Mouse (Mus musculus) macrophage (primary cell): ENCODE measurements around the gene Ankrd13b. TPM values are rescaled to one million over a fixed set of nuclear protein-coding genes. Genes with fewer than 3 reads are reported as not detected.
A peak's percentile ranks its signal among the peaks of the same experiment; 100 is the strongest.

Experiments used
- H3K27ac ChIP-seq: fragments of 350-480 bp; formaldehyde crosslinking; 2 replicates; pipeline ENCODE4 v1.9.0; 2021
- H3K36me3 ChIP-seq: fragments of 350-480 bp; formaldehyde crosslinking; 2 replicates; pipeline ENCODE4 v1.9.0; 2021; ENCODE audit errors: inconsistent target
- H3K4me3 ChIP-seq: fragments of 350-480 bp; formaldehyde crosslinking; 2 replicates; pipeline ENCODE4 v1.9.0; 2021; ENCODE audit errors: inconsistent target
- H3K79me2 ChIP-seq: fragments of 350-480 bp; formaldehyde crosslinking; 2 replicates; pipeline ENCODE4 v1.9.0; 2021; ENCODE audit errors: inconsistent target
- WGBS: methylation state at CpG from one replicate; pipeline ENCODE4 v1.1.7; 2026; ENCODE audit warnings: inconsistent platforms; ENCODE audit not compliant: missing documents; 5-methylcytosine and 5-hydroxymethylcytosine counted together
- polyA plus RNA-seq: library from polyadenylated mRNA; stranded (reverse); fragments of 250-400 nt; gene quantifications from 3 replicates; pipeline ENCODE4 v1.2.4, GENCODE M21; 2018; ENCODE audit warnings: inconsistent platforms

Gene Ankrd13b
- polyA plus RNA-seq, 1 experiment from 2014 or later = 3.3 TPM

- H3K27ac ChIP-seq = no peak overlapping the region
- no peak overlapping the region for H3K4me3 ChIP-seq
- 4% methylated on average over 25 of the region's 25 CpGs for WGBS
- no peaks in the 10 kb centered on the region for H3K79me2 ChIP-seq
- no peaks in the 10 kb centered on the region for H3K36me3 ChIP-seq
These were observed 22.3 kb downstream of the Ankrd13b start for GRCm38 (mm10) chr11:77467157-77467556.

- Histone ChIP-seq H3K36me3 (no peaks in the 10 kb centered on the region), H3K27ac (no peak overlapping the region), H3K4me3 (no peak overlapping the region), H3K79me2 (no peaks in the 10 kb centered on the region)
- WGBS = 65% methylated on average over 9 of the region's 9 CpGs
These were observed 22.9 kb downstream of the Ankrd13b start for GRCm38 (mm10) chr11:77466544-77466943.

DNA sequence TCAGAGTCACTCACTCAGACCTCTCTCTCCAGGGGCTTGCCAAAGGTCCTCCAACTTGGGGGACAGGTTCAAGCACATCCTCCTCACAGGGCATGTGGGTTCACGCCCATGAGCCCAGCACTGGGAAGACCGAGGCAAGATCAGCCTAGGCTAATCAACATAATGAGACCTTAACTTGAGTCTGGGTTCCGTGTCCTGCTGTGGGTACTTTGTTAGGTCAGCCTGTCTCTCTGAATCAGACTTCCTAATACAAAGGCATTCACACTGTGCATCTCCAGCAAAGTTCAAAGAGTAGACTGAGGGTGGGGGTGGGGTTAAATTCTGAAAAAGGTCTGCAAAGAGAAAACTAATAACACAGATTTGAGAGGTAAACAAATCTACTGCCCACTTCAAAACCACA lies 24.4 kb downstream of the Ankrd13b start:
- H3K79me2 ChIP-seq = no peaks in the 10 kb centered on the region
- 93% methylated on average over 3 of the region's 3 CpGs for WGBS
- H3K36me3 ChIP-seq = no peaks in the 10 kb centered on the region
- H3K27ac ChIP-seq = no peak overlapping the region
- H3K4me3 ChIP-seq = no peak overlapping the region

- no peak overlapping the region for H3K27ac ChIP-seq
- H3K4me3 ChIP-seq = no peak overlapping the region
- WGBS = 95% methylated on average over 4 of the region's 4 CpGs
- H3K36me3 ChIP-seq = no peaks in the 10 kb centered on the region
- H3K79me2 ChIP-seq = no peaks in the 10 kb centered on the region
These were observed 24.8 kb downstream of the Ankrd13b start for GRCm38 (mm10) chr11:77464684-77465083.

GRCm38 (mm10) chr11:77463786-77464185 lies 25.7 kb downstream of the Ankrd13b start:
- Histone ChIP-seq H3K27ac (no peak overlapping the region), H3K4me3 (no peak overlapping the region), H3K79me2 (no peaks in the 10 kb centered on the region), H3K36me3 (no peaks in the 10 kb centered on the region)
- WGBS = 90% methylated on average over 10 of the region's 10 CpGs

DNA sequence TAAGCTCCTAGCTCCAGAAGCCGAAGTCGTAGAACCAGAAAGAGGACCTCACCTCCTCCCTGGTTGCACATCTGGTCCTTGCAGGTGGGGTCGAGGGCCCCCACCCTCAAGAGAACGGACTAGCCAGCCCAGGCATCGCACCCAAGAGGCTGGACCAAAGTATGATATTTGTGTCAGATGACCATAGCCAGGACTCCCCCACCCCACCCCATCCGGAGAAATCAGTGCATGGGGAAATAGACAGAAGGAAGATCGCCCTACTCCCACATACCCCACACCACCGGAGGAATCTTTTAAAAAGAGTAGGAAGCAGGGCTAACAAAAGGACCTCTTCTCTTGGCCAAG lies 26.4 kb downstream of the Ankrd13b start:
- Histone ChIP-seq H3K36me3 (no peaks in the 10 kb centered on the region), H3K79me2 (no peaks in the 10 kb centered on the region), H3K4me3 (no peak overlapping the region), H3K27ac (no peak overlapping the region)
- 43% methylated on average over 8 of the region's 8 CpGs for WGBS

DNA sequence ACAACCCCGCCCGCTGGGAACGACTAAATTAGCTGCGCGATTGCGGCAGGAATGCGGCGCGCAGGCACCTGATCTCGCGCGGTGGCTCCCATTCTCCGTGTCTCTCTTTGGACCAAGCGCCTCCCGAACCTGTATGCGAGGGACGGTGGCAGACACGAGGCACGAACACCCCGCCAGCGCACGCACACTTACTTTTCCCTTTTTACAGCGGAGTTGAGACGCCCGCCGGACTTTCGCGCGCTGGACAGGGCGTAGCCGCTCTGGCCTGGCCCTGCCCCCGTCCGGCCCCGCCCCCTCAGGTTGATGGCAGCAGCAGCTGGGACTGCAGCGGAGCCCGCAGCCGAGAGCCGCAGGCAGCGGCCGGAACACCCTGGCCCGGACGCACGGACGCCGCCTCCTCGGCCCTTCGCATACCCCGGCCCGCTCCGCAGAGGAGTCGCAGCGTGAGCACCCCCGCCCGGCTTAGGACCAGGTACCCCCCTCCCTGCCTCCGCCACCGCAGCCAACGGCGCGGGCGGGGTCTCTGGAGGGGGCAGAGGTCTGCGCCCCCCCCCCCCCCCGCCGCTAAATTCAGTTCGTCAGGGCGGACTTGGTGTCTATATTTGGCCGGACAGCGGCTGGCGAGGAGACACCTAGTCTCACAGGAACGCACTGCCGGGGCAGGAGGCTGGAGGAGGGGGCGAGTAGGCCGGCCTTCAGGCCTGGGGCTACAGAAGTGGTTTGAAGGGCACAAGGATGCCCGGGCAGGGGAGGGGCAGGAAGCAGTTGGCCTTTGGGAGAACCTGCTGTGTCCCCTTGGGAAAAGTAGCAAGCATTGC lies 27.0 kb downstream of the Ankrd13b start, which contains the start of gene Coro6:
TSS of gene Coro6 (plus strand) at position 129 of the 818 bp plus-strand sequence.
- H3K79me2 ChIP-seq = no peaks in the 10 kb centered on the region
- H3K27ac ChIP-seq = no peak within 1 kb of the TSS
- peak within 1 kb of the TSS; percentile 12; the same call in 1 of the 2 replicates for H3K4me3 ChIP-seq
- WGBS = 2% methylated on average over 67 of the region's 73 CpGs
- no peaks in the 10 kb centered on the region for H3K36me3 ChIP-seq

- H3K36me3 ChIP-seq = no peaks in the 10 kb centered on the region
- H3K4me3 ChIP-seq = peak overlapping the region; percentile 12; the same call in 1 of the 2 replicates
- 11% methylated on average over 6 of the region's 6 CpGs for WGBS
- H3K27ac ChIP-seq = no peak overlapping the region
- H3K79me2 ChIP-seq = no peaks in the 10 kb centered on the region
These were observed 27.6 kb downstream of the Ankrd13b start for GRCm38 (mm10) chr11:77461856-77462255.

- Histone ChIP-seq H3K36me3 (peaks cover 16% of the 10 kb centered on the region; the same call in 1 of the 2 replicates), H3K27ac (no peak overlapping the region), H3K79me2 (no peaks in the 10 kb centered on the region), H3K4me3 (no peak overlapping the region)
- WGBS = 58% methylated on average over 6 of the region's 6 CpGs
These were observed 32.6 kb downstream of the Ankrd13b start for GRCm38 (mm10) chr11:77456866-77457265.

DNA sequence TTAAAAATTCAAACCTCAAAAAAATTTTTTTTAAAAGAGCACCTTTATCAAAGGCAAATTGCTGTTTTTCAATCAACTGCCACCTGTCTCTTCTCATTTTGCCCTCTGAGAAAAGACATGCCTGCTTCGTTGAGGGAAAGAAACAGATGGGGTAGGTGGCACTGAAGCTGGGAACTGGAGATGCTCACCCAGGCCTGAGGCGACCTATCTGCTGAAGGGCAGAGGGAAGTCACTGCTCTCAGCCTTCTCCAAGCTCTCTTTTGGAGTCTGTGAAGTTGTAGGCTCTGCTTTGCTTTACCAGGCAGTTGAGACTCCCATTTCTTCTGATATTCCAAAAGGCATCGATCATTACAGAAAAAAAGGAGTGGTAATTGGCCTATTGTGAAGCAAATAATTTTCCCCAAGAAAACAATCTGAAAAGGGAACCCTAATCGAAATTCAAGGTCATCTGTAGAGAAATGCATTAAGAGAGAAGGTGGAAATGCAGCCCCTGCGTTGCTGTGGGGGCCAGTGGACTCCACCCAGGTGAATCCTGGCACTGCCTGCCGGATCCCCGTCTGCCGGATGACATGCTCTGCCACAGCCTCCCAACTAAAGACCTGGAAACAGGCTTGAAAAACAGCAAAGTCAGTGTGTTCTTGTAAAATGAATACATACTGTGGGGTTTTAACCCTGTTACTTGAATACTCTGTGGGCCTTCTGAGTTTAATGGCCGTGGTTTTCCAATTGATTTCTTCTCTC lies 33.5 kb downstream of the Ankrd13b start:
- H3K4me3 ChIP-seq = no peak overlapping the region
- no peak overlapping the region for H3K27ac ChIP-seq
- H3K79me2 ChIP-seq = no peaks in the 10 kb centered on the region
- 95% methylated on average over 9 of the region's 9 CpGs for WGBS
- peaks cover 16% of the 10 kb centered on the region; the same call in 1 of the 2 replicates for H3K36me3 ChIP-seq

- no peak overlapping the region for H3K27ac ChIP-seq
- H3K79me2 ChIP-seq = no peaks in the 10 kb centered on the region
- WGBS = 100% methylated on average over 2 of the region's 2 CpGs
- H3K4me3 ChIP-seq = no peak overlapping the region
- H3K36me3 ChIP-seq = peaks cover 28% of the 10 kb centered on the region
These were observed 36.1 kb downstream of the Ankrd13b start for GRCm38 (mm10) chr11:77453388-77453787.

GRCm38 (mm10) chr11:77451670-77452069 lies 37.8 kb downstream of the Ankrd13b start:
- no peak overlapping the region for H3K4me3 ChIP-seq
- peaks cover 28% of the 10 kb centered on the region for H3K36me3 ChIP-seq
- 88% methylated on average over 2 of the region's 2 CpGs for WGBS
- H3K79me2 ChIP-seq = no peaks in the 10 kb centered on the region
- no peak overlapping the region for H3K27ac ChIP-seq

- peaks cover 22% of the 10 kb centered on the region for H3K36me3 ChIP-seq
- no peaks in the 10 kb centered on the region for H3K79me2 ChIP-seq
These were observed 40.3 kb downstream of the Ankrd13b start for GRCm38 (mm10) chr11:77449224-77449623.

GRCm38 (mm10) chr11:77446628-77447041 lies 42.8 kb downstream of the Ankrd13b start:
- no peak overlapping the region for H3K4me3 ChIP-seq
- peaks cover 12% of the 10 kb centered on the region for H3K36me3 ChIP-seq
- H3K27ac ChIP-seq = peak overlapping the region; percentile 25
- 5% methylated on average over 6 of the region's 6 CpGs for WGBS
- H3K79me2 ChIP-seq = no peaks in the 10 kb centered on the region

More at GRCm38 (mm10) chr11:77449224-77449623, 40.3 kb downstream of the Ankrd13b start:
- WGBS = 96% methylated on average over 7 of the region's 7 CpGs
- H3K4me3 ChIP-seq = no peak overlapping the region
- H3K27ac ChIP-seq = no peak overlapping the region

DNA sequence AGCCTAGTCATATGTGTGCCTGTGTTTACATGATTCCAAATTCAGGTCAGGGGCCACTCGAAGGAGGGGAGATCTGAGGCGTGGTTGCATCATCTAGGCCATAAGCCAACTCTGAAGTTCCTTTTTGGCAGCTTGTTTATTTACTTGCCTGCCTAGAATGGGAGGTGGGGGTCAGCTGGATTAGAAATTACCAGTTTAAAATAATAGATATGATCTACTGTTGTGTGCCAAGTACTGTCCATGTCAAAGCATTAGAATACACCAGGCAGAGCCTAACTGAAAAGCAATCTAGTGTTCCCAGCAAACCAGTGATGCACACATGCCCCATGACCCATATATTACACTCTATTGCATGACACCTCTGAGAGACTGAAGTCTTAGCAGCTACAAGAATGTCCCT lies 44.5 kb downstream of the Ankrd13b start:
- Histone ChIP-seq H3K36me3 (peaks cover 8% of the 10 kb centered on the region), H3K4me3 (no peak overlapping the region), H3K27ac (peak overlapping the region; percentile 15; the same call in 1 of the 2 replicates), H3K79me2 (no peaks in the 10 kb centered on the region)
- WGBS = 20% methylated on average over 2 of the region's 2 CpGs
